Comparison of ENCODE assay signal across 12 mouse cellular contexts in genomic region chr10:99127691-99128261, GRCm38 (mm10). TPM values are rescaled to one million over a fixed set of nuclear protein-coding genes. Genes with fewer than 3 reads are reported as not detected.
DNase-seq lines count a peak whose midpoint lies in the region; ATAC-seq and TF ChIP-seq lines count a peak whose summit lies in the region.
"Had no signal": no experiment of that assay in that cellular context is flagged by ENCODE, and none has a peak within 500 bp of the region (broad histone marks: within the 10 kb centered on the region; RNA-seq: fewer than 3 reads in every experiment).

No protein-coding gene starts in this region.

- 9% methylated on average over 11 of the region's 11 CpGs for WGBS in bone marrow, adult 2 months
- 34% methylated on average over 11 of the region's 11 CpGs for WGBS in liver, embryonic 15.5 days (ENCODE audit: insufficient replicate concordance)
- 10% methylated on average over 11 of the region's 11 CpGs for WGBS in spleen, adult 2 months
- WGBS in midbrain, embryonic 11.5 days, result 84% methylated on average over 11 of the region's 11 CpGs

- peak overlapping the region; percentile 34 for H3K4me2 ChIP-seq in liver, embryonic 15.5 days
- no peak overlapping the region for H3K4me2 ChIP-seq in midbrain, embryonic 11.5 days
- H3K4me2 ChIP-seq: hindbrain, embryonic 14.5 days had no signal

- peak; percentile 61 for ATAC-seq in CD4-positive, CD25-positive, alpha-beta regulatory T cell, adult 4 months
- no peak for ATAC-seq in liver, embryonic 15.5 days (ENCODE audit: insufficient read depth)
- ATAC-seq in midbrain, embryonic 11.5 days (ENCODE audit: low FRiP score), result no peak

- H3K4me3 ChIP-seq in bone marrow, adult 2 months (replicated peaks; ENCODE audit: control insufficient read depth, low read depth, low read length), result peak overlapping the region; percentile 61
- H3K4me3 ChIP-seq in liver, embryonic 15.5 days (replicated peaks), result no peak overlapping the region
- peak overlapping the region; percentile 22; the same call in 1 of the 2 replicates for H3K4me3 ChIP-seq in spleen, adult 2 months (ENCODE audit: extremely low read depth, insufficient read depth, insufficient read length)
- H3K4me3 ChIP-seq in midbrain, embryonic 11.5 days (ENCODE audit: low read depth, low read length), result no peak overlapping the region

- no peaks in the 10 kb centered on the region for H3K9me3 ChIP-seq in liver, embryonic 15.5 days (replicated peaks)
- H3K9me3 ChIP-seq in midbrain, embryonic 11.5 days (ENCODE audit: control insufficient read depth, low read length), result no peaks in the 10 kb centered on the region

- H3K9ac ChIP-seq in liver, embryonic 15.5 days, result no peak overlapping the region
- H3K9ac ChIP-seq in midbrain, embryonic 11.5 days (ENCODE audit: low read length), result no peak overlapping the region
- H3K9ac ChIP-seq: hindbrain, embryonic 14.5 days had no signal

- no peaks in the 10 kb centered on the region for H3K27me3 ChIP-seq in liver, embryonic 15.5 days
- no peaks in the 10 kb centered on the region for H3K27me3 ChIP-seq in spleen, adult 2 months (ENCODE audit: control insufficient read depth, insufficient read depth, low read length)
- H3K27me3 ChIP-seq in midbrain, embryonic 11.5 days (ENCODE audit: control insufficient read depth, insufficient read depth, low read length), result no peaks in the 10 kb centered on the region

- 0 out of 2 replicates have a peak, but pooled peaks cover 2% of the 10 kb centered on the region for H3K36me3 ChIP-seq in liver, embryonic 15.5 days (replicated peaks)
- no peaks in the 10 kb centered on the region for H3K36me3 ChIP-seq in spleen, adult 2 months (ENCODE audit: control insufficient read depth, insufficient read depth, low read length)
- peaks cover 3% of the 10 kb centered on the region; the same call in 1 of the 2 replicates for H3K36me3 ChIP-seq in midbrain, embryonic 11.5 days (ENCODE audit: control insufficient read depth, insufficient read depth, low read length)

- 0 out of 2 replicates have a peak, but pooled peaks have one; percentile 16 for TF ChIP-seq POLR2A in bone marrow, adult 2 months (IDR thresholded peaks at IDR 0.05; ENCODE audit: borderline replicate concordance, control insufficient read depth, low read depth, low read length)
- TF ChIP-seq POLR2A in spleen, adult 2 months (IDR thresholded peaks at IDR 0.05; ENCODE audit: low read depth, low read length), result no peak; the same call in 1 of the 2 replicates

- H3K4me1 ChIP-seq in bone marrow, adult 2 months (ENCODE audit: control insufficient read depth, insufficient read depth, low read length), result peaks cover 21% of the 10 kb centered on the region
- peaks cover 17% of the 10 kb centered on the region for H3K4me1 ChIP-seq in liver, embryonic 15.5 days (replicated peaks)
- H3K4me1 ChIP-seq in spleen, adult 2 months (ENCODE audit: control insufficient read depth, insufficient read depth, insufficient read length), result peaks cover 35% of the 10 kb centered on the region
- H3K4me1 ChIP-seq in midbrain, embryonic 11.5 days (ENCODE audit: control insufficient read depth, insufficient read depth, low read length), result no peaks in the 10 kb centered on the region

- peak; percentile 10; the same call in 1 of the 2 replicates for TF ChIP-seq CTCF in bone marrow, adult 2 months (IDR thresholded peaks at IDR 0.05; ENCODE audit: control insufficient read depth, insufficient read depth, low read length)
- no peak for TF ChIP-seq CTCF in spleen, adult 2 months (IDR thresholded peaks at IDR 0.05; ENCODE audit: extremely low read depth, insufficient read depth, insufficient read length, insufficient replicate concordance)

- H3K27ac ChIP-seq in bone marrow, adult 2 months (ENCODE audit: control insufficient read depth, insufficient read depth, low read depth, low read length, poor library complexity), result peak overlapping the region; percentile 94
- H3K27ac ChIP-seq in liver, embryonic 15.5 days (replicated peaks), result peak overlapping the region; percentile 66; the same call in 1 of the 2 replicates
- peak overlapping the region; percentile 93 for H3K27ac ChIP-seq in spleen, adult 2 months (ENCODE audit: insufficient read depth, low read length)
- no peak overlapping the region for H3K27ac ChIP-seq in midbrain, embryonic 11.5 days (ENCODE audit: low read depth, low read length)
- H3K27ac ChIP-seq: hindbrain, embryonic 14.5 days had no signal

- DNase-seq in spleen, adult 2 months (ENCODE audit: low read depth in 1 of 2, low spot score in 2 of 2), result peak in 1 of 2 experiments; percentile 67
- no peak for DNase-seq in gastrocnemius, adult 18-20 months (ENCODE audit: low spot score)
- no peak for DNase-seq in midbrain, embryonic 11.5 days (ENCODE audit: low spot score, missing footprints)
- no peak for DNase-seq in cerebellum, adult 11 months
- DNase-seq in layer of hippocampus, adult 9-11 months, result no peak
- DNase-seq: cerebellum, adult 9-10 months had no signal

RNA-seq across cellular contexts. Expression of gene Phxr2, which starts 1.7 kb away (rescaled TPM):
- under 1 TPM in 1 of 2 experiments, not detected in 1; 0.47 TPM for polyA plus RNA-seq in CD4-positive, CD25-positive, alpha-beta regulatory T cell, adult 4 months (2017; shearing (Covaris generic))
- polyA plus RNA-seq in bone marrow, adult 2 months (2011; ENCODE audit: insufficient read depth, insufficient read length, low replicate concordance, missing spikeins), result not detected in 2 replicates
- not detected in 2 replicates for polyA plus RNA-seq in liver, embryonic 15.5 days (2015; fragmentation: Nextera tagmentation; extraction: Ambion mirVana)
- polyA plus RNA-seq in spleen, adult 2 months (2012; rRNA removed), result not detected in 2 replicates
- not detected for total RNA-seq in gastrocnemius, adult 18-20 months (2021)
- polyA plus RNA-seq in midbrain, embryonic 11.5 days (2014; fragmentation: Nextera tagmentation; extraction: Ambion mirVana), result 0.14 TPM in 1 of 2 replicates, not detected in the other
- total RNA-seq: left cerebral cortex, postnatal 36 days had no signal
- polyA plus RNA-seq: hindbrain, embryonic 14.5 days; neural tube, embryonic 11.5 days had no signal

RNA-seq across cellular contexts. Expression of gene Galnt4, which starts 19.8 kb away (rescaled TPM):
- 1 to 10 TPM; 2.8 to 3.3 TPM for polyA plus RNA-seq in CD4-positive, CD25-positive, alpha-beta regulatory T cell, adult 4 months (2017; shearing (Covaris generic))
- polyA plus RNA-seq in bone marrow, adult 2 months (2011; ENCODE audit: insufficient read depth, insufficient read length, low replicate concordance, missing spikeins), result 2.6 and 6.3 TPM in 2 replicates
- 2.7 and 3.2 TPM in 2 replicates for polyA plus RNA-seq in liver, embryonic 15.5 days (2015; fragmentation: Nextera tagmentation; extraction: Ambion mirVana)
- polyA plus RNA-seq in spleen, adult 2 months (2012; rRNA removed), result 1.5 TPM in 2 replicates
- total RNA-seq in gastrocnemius, adult 18-20 months (2021), result 1 to 10 TPM in 1 of 2 experiments, under 1 TPM in 1; 0.87 to 1.3 TPM
- polyA plus RNA-seq in midbrain, embryonic 11.5 days (2014; fragmentation: Nextera tagmentation; extraction: Ambion mirVana), result 3.3 and 4.3 TPM in 2 replicates

RNA-seq across cellular contexts. Expression of gene Poc1b, which starts 20.9 kb away (rescaled TPM):
- 10 to 100 TPM; 10.0 TPM for polyA plus RNA-seq in CD4-positive, CD25-positive, alpha-beta regulatory T cell, adult 4 months (2017; shearing (Covaris generic))
- 1.9 and 2.0 TPM in 2 replicates for polyA plus RNA-seq in bone marrow, adult 2 months (2011; ENCODE audit: insufficient read depth, insufficient read length, low replicate concordance, missing spikeins)
- 5.0 and 5.8 TPM in 2 replicates for polyA plus RNA-seq in liver, embryonic 15.5 days (2015; fragmentation: Nextera tagmentation; extraction: Ambion mirVana)
- 4.4 and 5.1 TPM in 2 replicates for polyA plus RNA-seq in spleen, adult 2 months (2012; rRNA removed)
- total RNA-seq in gastrocnemius, adult 18-20 months (2021), result 1 to 10 TPM; 2.8 to 4.1 TPM
- 37.2 and 38.6 TPM in 2 replicates for polyA plus RNA-seq in midbrain, embryonic 11.5 days (2014; fragmentation: Nextera tagmentation; extraction: Ambion mirVana)

Comparison
In these comparisons a context has a peak if more than half of its experiments do, and no peak if none do; other contexts are left out.
1. H3K4me3 ChIP-seq: peak in bone marrow, adult 2 months (single experiment) and spleen, adult 2 months (single experiment); none in liver, embryonic 15.5 days (single experiment) and midbrain, embryonic 11.5 days (single experiment).